Mouse (Mus musculus): ENCODE measurements around the gene Cul1. TPM values are rescaled to one million over a fixed set of nuclear protein-coding genes. Genes with fewer than 3 reads are reported as not detected.

Cul1 gene
- polyA plus RNA-seq, 1 experiment from 2014 or later, result 179 TPM

DNA sequence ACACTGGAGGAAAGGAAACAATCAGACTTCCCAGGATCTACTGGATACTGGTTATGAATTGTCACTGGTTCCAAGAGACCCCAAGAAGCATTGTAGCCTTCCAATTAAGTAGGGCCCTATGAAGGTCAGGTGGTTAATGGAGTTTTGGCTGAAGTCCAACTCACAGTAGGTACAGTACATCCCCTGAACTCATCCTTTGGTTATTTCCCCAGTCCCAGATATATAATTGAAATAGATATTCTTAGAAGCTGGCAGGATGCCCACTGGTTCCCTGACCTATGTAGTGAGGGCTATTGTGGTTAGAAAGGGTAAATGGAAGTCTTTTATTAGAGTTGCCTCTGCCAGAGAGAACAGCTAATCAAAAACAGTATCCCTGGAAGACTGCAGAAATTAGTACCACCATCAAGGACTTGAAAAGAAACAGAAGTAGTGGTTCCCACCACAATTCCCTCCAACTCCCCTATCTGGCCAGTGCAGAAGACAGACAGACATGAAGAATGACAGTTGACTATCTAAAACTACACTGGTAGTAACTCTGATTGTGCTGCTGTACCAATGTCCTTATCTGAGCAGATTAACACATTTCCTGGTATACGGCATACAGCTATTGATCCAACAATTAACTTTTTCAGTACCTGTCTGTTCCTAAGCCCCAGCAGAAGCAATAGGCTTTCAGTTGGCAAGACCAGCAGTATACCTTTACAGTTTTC, 112.3 kb downstream of the Cul1 start:
- H3K9ac ChIP-seq, result no peak overlapping the region
- ATAC-seq, result peak; percentile 57; the same call in 1 of the 2 replicates
- no peaks in the 10 kb centered on the region for H3K4me1 ChIP-seq

DNA sequence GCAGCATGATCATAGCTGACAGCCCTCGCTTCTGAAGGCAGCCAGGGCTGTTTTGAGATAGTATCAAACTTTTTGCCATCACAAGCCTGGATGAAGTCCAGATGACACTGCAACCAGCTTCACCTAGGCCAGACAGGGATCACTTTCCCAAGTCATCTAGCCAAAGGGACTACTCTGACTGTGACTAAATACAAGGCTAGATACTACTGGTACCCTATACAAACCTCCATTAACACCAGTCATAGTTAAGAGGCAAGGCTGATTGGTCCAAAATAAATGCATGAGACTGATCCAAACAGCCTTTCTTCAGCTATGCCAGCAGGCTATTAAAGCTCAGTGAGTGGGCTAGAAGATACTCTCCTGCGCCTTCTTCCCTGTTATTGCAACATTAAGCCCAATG, 119.7 kb downstream of the Cul1 start:
- Histone ChIP-seq H3K9ac (no peak overlapping the region), H3K36me3 (ENCODE audit: poor library complexity, severe bottlenecking) (peaks cover 47% of the 10 kb centered on the region), H3K27me3 (no peaks in the 10 kb centered on the region), H3K9me3 (replicated peaks) (no peaks in the 10 kb centered on the region), H3K4me3 (no peak overlapping the region), H3K4me1 (0 out of 2 replicates have a peak, but pooled peaks cover 2% of the 10 kb centered on the region), H3K27ac (no peak overlapping the region), H3K4me2 (no peak overlapping the region)
- no peak for ATAC-seq
- 94% methylated on average over 2 of the region's 2 CpGs for WGBS

More for the DNA sequence above, 112.3 kb downstream of the Cul1 start:
- H3K9me3 ChIP-seq (replicated peaks), result no peaks in the 10 kb centered on the region
- H3K27ac ChIP-seq, result no peak overlapping the region
- H3K36me3 ChIP-seq (ENCODE audit: poor library complexity, severe bottlenecking), result peaks cover 77% of the 10 kb centered on the region
- 81% methylated on average over 1 of the region's 1 CpGs for WGBS
- no peak overlapping the region for H3K4me3 ChIP-seq
- no peaks in the 10 kb centered on the region for H3K27me3 ChIP-seq
- H3K4me2 ChIP-seq, result no peak overlapping the region

Other genes with a start within 250 kb of the Cul1 start
- 221 and 241 TPM in 2 replicates for gene Ezh2, start 141.9 kb downstream of the Cul1 start, polyA plus RNA-seq (2015; fragmentation: Nextera tagmentation; extraction: Ambion mirVana)

All from forebrain, embryonic 13.5 days (tissue).